Mouse (Mus musculus) adrenal gland, postnatal 36 days (tissue): ENCODE data around the gene Snn. TPM values are rescaled to one million over a fixed set of nuclear protein-coding genes. Genes with fewer than 3 reads are reported as not detected.

ENCODE experiments used
- DNase-seq, 2 experiments: peaks; one replicate each; pipeline ENCODE4 v3.0.0; 2021; ENCODE audit warnings: mixed read lengths in 1 of 2
- total RNA-seq, 2 experiments: library from RNA; stranded (reverse); gene quantifications; 2 replicates each; pipeline ENCODE4 v1.2.3; 2021

Gene Snn
- total RNA-seq, 2 experiments from 2014 or later: 13.8 to 14.4 TPM

DNA sequence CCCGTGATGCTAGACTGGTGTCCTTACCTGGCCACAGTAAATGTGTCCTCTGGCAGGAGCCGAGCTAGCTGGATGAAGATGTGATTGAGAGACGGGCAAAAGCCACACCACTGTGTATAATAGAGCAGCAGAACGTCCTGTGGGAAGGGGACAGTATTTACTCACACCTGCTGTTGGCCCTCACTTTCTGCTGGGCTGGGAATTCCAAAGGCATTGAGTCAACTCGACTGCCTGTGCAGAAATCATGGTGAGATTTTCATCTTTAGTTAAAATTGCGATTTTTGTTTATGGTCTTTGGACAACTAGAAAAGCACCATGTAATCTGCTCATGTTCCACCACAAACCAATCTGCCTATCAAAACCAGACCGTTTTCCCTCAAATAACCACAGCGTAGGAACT lies 23.4 kb downstream of the Snn start:
- no peak for DNase-seq

DNA sequence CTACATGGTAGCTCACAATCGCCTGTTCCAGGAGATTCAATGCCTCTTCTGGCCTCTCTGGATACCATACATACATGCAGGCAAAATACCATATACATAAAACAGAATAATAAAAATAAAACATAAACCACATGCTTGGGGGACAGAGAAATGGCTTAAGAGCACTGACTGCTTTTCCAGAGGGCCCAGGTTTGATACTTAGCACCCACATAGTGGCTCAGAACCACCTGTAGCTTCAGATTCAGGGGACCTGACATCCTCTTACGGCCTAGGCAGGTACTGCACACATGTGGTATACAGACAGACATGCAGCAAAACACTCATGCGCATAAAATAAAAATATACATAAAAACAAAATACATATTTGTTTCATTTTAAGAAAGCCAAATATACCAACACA lies 25.6 kb downstream of the Snn start:
- no peak for DNase-seq

DNA sequence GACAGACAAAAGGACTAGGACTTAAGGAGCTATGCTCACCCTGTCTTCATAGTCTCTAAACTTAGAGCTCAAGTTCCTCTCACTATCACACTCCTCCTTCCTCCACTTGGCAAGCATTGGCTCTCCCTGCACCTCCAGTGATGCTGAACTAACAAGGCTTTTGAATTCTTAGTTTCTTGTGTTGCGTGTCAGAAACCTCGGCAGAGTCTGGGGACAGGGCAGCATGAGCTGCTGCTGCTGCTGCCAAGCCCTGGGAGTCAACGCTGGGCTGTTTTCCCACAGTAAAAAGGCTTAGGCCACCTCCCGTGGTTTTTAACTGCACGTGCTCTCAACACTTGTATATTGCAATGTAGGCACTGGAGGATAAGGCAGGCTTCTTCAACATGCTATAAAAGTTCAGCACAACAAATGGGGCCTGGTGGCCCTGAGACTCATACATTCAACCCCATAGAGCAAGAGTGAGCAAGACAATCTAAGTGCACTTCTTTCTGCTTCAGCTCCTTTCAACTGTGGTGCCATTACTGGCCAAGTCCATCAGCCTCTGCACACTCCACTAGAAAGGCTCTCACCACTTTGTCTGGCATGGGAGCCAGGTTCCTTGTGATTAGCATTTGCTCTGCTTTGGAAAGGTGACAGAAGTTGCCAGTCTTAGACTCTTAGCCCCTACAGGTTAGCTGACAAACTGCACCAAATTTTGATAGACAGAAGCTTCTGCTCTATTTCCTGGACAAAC lies 26.3 kb downstream of the Snn start:
- DNase-seq: no peak

DNA sequence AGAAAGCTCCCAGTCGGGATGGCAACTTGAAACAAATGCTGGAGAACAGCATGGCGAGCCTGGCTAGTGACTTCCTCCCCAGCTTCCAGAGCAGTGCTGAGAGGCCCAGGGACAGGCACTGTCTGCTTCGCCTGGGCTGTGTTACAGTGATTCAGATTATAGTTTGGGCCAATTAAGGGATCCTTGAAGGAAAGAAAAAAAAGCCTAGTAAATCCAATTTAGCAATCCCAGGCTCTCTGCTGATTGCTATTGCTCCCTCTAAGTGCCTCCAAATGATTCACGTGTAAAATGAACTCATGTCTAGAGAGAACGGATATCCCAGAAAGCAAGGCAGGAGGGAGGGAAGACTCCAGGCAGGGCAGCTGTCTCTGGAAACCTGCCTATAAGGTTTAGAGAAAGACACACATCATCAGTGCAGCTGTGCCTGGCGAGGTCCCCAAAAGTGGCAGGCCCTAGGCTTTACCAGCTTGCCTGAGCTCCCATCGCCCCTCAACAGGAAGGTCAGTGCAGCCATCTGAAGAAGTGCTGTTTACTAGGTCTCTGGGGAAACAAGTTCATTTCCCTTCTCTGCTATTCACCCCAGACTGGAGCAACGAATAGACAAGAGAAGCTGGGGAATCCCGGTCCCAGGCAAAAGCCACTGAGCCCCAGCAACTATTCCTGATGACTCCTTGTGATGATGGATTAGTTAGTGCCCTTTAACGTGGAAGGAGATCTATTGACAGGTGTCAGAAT lies 30.3 kb downstream of the Snn start:
- DNase-seq: no peak

DNA sequence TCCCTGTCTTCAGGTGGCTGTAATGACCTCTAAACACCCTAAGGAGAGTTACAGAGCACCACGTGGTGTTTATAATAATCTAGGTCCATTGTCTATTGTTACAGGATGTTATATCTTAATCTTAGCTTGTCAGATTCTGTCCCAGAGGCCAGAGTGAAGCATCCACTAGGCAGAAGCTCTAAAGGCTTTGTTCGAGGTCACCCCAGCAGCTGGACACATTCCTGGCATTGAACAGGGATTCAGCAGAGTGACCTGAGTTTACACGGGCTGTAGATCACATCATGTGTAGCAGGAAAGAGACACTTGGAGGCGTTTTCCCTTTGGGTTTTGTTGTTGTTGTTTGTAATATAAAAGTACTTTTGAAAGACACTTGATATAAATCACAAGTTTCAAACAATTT lies 31.3 kb downstream of the Snn start:
- DNase-seq: peak; percentile 25 to 37

DNA sequence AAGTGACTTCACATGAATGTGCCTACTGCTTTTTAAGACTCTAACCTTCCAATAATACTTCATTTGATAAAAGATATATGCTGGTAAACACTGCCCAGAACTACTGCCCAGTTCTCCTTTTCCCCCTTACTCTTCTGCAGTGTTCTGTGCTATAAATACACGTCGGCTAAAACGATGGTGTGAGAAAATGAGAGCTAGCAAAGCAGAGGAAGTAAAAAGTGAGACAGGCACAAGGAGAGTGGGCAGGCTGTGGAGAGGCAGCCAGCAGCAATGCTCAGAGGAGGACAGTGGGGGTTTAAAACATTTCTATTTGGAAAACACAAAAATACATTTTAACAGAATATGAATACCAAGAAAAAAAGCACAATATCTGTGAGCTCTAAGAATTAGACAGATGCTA lies 31.8 kb downstream of the Snn start:
- DNase-seq: no peak

DNA sequence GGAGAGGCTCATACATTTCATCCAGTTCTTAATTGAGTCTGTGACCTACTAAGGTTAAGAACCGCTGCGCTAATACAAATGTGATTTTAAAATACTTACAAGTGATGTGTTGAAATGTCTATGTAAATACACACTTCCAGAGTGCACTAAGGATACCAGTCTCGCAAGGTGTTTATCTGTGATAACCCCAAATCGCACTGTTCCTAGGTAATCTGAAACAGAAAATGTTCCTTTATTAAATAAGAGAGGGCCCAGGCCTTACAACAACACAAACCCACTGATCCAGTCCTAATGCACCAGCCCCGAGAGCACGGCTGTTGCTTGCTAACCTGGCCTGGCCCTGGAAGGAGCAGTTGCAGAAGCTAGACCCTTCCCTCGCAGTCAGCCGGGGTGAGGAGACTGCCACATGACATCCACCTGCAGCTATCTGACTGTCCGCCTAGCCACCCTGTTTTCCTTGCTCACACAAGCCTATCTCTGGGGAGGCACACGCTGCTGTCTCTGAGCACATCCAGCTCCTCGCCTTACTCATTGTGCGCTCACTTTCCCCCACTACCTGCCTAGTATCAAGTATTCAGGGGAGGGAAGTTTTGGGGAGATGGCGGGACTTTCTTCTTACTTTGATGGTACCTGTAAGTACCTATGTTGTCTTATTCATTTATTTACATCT lies 33.1 kb downstream of the Snn start:
- DNase-seq: no peak

DNA sequence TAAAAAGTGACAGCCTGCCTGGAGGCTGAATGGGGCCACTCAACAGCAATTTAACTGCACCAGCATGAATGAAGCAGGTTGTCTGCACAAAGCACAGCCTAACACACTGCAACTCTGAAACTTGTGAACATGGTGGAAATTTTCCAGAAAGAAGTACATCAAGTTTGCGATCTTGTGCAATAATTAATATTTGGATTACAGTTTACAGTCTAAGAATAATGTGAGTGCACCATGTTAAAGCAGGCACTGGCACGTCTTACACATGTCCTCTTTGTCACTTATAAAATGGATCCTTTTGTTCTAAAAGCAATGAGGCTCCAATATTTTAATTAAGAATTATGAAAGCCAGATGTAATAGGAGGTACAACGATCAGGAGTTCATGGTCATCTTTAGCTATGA lies 36.6 kb downstream of the Snn start:
- DNase-seq: no peak

DNA sequence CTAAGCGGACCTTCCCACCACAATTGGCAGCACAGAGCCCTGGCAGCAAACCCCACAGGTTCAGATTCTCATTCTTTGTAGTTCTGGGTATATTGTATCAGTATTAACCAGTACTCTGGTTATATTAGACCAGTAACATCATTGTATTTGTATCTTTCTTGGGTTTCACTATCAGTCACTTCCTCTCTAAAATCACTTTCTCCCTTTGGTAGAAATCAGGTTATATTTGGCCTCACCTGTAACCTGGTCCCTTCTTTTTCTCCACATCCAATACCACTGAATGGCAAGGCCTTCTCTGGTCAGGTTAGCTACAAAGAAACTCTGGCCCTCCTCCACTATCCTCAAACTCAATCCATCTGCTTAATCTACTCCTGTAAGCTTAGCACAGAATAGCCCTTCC lies 44.2 kb downstream of the Snn start:
- no peak for DNase-seq

DNA sequence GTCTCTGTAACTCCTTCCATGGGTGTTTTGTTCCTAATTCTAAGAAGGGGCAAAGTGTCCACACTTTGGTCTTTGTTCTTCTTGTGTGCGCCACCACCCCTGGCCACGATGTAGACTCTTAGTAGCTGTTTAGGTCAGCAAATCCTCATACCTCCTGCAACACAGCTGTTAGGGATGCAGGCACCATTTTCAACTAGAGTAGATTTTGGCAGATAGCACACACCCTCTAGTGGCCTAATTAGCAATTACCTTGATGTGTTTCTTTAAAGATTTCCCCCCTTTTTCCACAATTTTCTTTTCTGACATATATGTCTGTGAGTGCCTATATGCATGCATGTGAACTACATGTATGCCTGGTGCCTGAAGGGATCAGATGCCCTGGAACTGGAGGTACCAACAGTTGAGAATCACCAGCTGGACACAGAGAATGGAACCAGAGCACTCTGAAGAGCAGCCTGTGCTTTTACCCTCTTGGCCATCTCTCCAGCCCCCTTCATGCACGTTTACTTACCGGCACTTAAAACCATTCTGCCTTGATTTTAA lies 48.5 kb downstream of the Snn start:
- DNase-seq: no peak

DNA sequence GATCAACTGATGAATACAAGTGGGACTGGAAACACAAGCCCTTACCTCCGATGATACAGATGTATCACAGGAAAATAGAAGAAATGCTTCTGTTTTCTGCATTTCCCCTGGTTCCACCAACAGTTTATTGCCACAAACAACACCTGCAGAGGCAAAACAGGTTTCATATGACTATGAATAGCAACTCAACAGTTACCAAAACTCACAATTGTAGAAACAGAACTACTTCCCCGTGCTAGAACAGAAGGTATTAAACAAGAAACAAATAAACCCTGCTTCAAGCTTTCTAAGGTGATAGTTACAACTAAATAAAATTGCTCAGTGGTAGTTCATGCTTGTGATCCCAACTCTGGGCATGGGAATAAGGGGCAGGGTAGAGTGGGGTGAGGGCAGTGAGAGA lies 61.9 kb downstream of the Snn start:
- no peak for DNase-seq

DNA sequence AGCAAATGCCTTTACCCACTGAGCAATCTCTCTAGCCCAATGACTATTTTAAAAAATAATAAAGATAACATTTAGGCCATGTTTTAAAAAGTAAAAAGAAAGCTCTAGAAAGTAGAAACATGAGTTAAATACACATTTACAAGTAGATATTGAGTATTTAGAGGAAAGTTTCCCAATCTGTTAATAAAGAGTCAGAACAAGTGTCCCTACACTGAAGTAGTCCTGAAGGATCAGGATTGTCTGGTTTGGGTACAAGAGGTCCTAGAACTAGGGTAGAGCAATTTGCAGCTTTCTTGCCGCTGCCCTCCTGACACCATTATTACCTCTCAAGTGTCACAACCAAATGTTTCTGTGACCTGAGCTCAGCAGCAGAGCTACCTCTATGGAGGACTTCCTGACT lies 63.4 kb downstream of the Snn start:
- no peak for DNase-seq

Other genes with a start within 250 kb of the Snn start
- not detected for gene Gm11172, start 248.0 kb upstream of the Snn start, total RNA-seq
- under 1 TPM; 0.46 to 0.93 TPM for gene Rmi2, start 225.9 kb upstream of the Snn start, total RNA-seq
- 10 to 100 TPM; 47.4 to 51.1 TPM for gene Litaf, start 5.2 kb downstream of the Snn start, total RNA-seq
- 10 to 100 TPM; 37.9 to 51.8 TPM for gene Txndc11, start 73.7 kb downstream of the Snn start, total RNA-seq
- 10 to 100 TPM; 67.0 to 75.5 TPM for gene Zc3h7a, start 115.4 kb downstream of the Snn start, total RNA-seq
- gene Rsl1d1, start 142.4 kb downstream of the Snn start, total RNA-seq: 10 to 100 TPM; 79.0 to 82.0 TPM
- 100 to 1,000 TPM; 132 to 133 TPM for gene Gspt1, start 193.4 kb downstream of the Snn start, total RNA-seq